Mouse (Mus musculus): ENCODE measurements at regions not wholly inside any gene's neighbourhood (a gene's known extent, or its start where the extent isn't known, plus 50 kb on each side); places are given as distances from the start of the nearest gene placed in this dataset.

DNA sequence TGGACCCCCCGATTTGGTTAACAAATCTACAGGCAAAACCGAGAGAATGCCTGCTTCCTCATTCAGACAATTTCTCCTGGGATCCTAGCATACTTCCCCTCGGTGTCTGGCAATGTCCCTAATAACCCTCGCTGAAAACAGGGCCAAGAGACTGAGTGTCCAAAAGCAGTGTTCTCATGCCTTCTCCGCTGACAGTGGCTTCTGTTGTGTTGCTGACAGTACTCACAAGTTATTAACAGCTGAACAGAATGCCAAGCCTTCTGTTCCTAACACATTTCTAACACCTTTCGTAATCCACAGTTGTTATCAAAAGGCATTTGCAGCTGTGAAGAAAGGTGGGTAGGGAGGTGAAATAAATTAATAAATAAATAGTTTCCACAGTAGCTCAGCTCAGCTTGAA is 166.2 kb upstream of the Ntm start:
- no peak for TF ChIP-seq POLR2A (IDR thresholded peaks at IDR 0.05; ENCODE audit: control insufficient read depth in 1 of 2, insufficient read depth in 1 of 2, low read depth in 1 of 2, low read length in 2 of 2, poor library complexity in 1 of 2)
- TF ChIP-seq NRF1 (IDR thresholded peaks at IDR 0.05; ENCODE audit: insufficient read depth, low read depth, low read length, poor library complexity, severe bottlenecking): no peak
- no peak for TF ChIP-seq ZC3H11A (IDR thresholded peaks at IDR 0.05; ENCODE audit: low read depth, low read length)
- TF ChIP-seq CTCF (IDR thresholded peaks at IDR 0.05 in 2 of 3, conservative IDR thresholded peaks at IDR 0.05 in 1 of 3; ENCODE audit: control insufficient read depth in 1 of 3, insufficient read depth in 1 of 3, low read depth in 2 of 3, low read length in 3 of 3, poor library complexity in 1 of 3, severe bottlenecking in 1 of 3): no peak
